In genomic region chr17:65771951-65772934, GRCm38 (mm10) we compare ENCODE assay signal across 8 mouse cellular contexts. TPM values are rescaled to one million over a fixed set of nuclear protein-coding genes. Genes with fewer than 3 reads are reported as not detected.
DNase-seq lines count a peak whose midpoint lies in the region; ATAC-seq and TF ChIP-seq lines count a peak whose summit lies in the region.

Rab31 (minus strand) TSS chr17:65772752.

- H3K36me3 ChIP-seq in embryonic facial prominence, embryonic 13.5 days = no peaks in the 10 kb centered on the region
- H3K36me3 ChIP-seq in intestine, postnatal 0 days (ENCODE audit: control insufficient read depth, insufficient read depth) = no peaks in the 10 kb centered on the region

- H3K9ac ChIP-seq in embryonic facial prominence, embryonic 13.5 days = peak within 1 kb of the TSS; percentile 87
- H3K9ac ChIP-seq in intestine, postnatal 0 days (ENCODE audit: low read depth, low read length) = peak within 1 kb of the TSS; percentile 80

- no peaks in the 10 kb centered on the region for H3K27me3 ChIP-seq in embryonic facial prominence, embryonic 13.5 days
- no peaks in the 10 kb centered on the region for H3K27me3 ChIP-seq in intestine, postnatal 0 days (replicated peaks; ENCODE audit: control insufficient read depth, insufficient read depth, low read length)

- ATAC-seq in embryonic facial prominence, embryonic 13.5 days (ENCODE audit: insufficient number of reproducible peaks, insufficient read depth, low FRiP score, low TSS enrichment, low read depth) = peak; percentile 74
- peak; percentile 34; the same call in 1 of the 2 replicates for ATAC-seq in intestine, postnatal 0 days

- no peak for TF ChIP-seq CTCF in intestine, postnatal 0 days (IDR thresholded peaks at IDR 0.05; ENCODE audit: low read depth)

- H3K9me3 ChIP-seq in embryonic facial prominence, embryonic 13.5 days = no peaks in the 10 kb centered on the region
- H3K9me3 ChIP-seq in intestine, postnatal 0 days (ENCODE audit: control insufficient read depth) = no peaks in the 10 kb centered on the region

- peak within 1 kb of the TSS; percentile 85 for H3K4me2 ChIP-seq in embryonic facial prominence, embryonic 13.5 days
- peak within 1 kb of the TSS; percentile 98 for H3K4me2 ChIP-seq in intestine, postnatal 0 days (replicated peaks; ENCODE audit: low read depth)

- H3K27ac ChIP-seq in embryonic facial prominence, embryonic 13.5 days = peak within 1 kb of the TSS; percentile 36
- peak within 1 kb of the TSS; percentile 89 for H3K27ac ChIP-seq in intestine, postnatal 0 days (ENCODE audit: low read depth, low read length)

- intact Hi-C loops in left cerebral cortex, postnatal 4 days (cut with DNase I) = loop anchor here (2.0 to 10.0 kb wide), 2 partner anchors 53 to 157 kb away; partner anchors contain the start of gene Vapa

- peak within 1 kb of the TSS; percentile 79 for H3K4me3 ChIP-seq in embryonic facial prominence, embryonic 13.5 days
- peak within 1 kb of the TSS; percentile 68 for H3K4me3 ChIP-seq in intestine, postnatal 0 days (ENCODE audit: low read depth, low read length)

- DNase-seq in thymus, postnatal 0 days (ENCODE audit: low spot score) = peak; percentile 7
- DNase-seq in thymus, postnatal 14 days = no peak
- DNase-seq in heart, adult 11 months = peak; percentile 99
- DNase-seq in left cerebral cortex, postnatal 4 days = peak; percentile 76
- peak; percentile 63 for DNase-seq in mesoderm, embryonic 11.5 days (ENCODE audit: low read depth, low spot score)
- peak; percentile 71 for DNase-seq in right cerebral cortex, postnatal 4 days

- WGBS in embryonic facial prominence, embryonic 13.5 days = under 1% methylated on average over 70 of the region's 75 CpGs
- WGBS in intestine, postnatal 0 days = 2% methylated on average over 61 of the region's 75 CpGs

- peaks cover 36% of the 10 kb centered on the region for H3K4me1 ChIP-seq in embryonic facial prominence, embryonic 13.5 days
- 0 out of 2 replicates have a peak, but pooled peaks cover 2% of the 10 kb centered on the region for H3K4me1 ChIP-seq in intestine, postnatal 0 days (replicated peaks; ENCODE audit: control insufficient read depth, insufficient read depth, low read length)

RNA-seq across cellular contexts. Expression of gene Rab31, which starts in this region (rescaled TPM):
- 5.7 and 6.0 TPM in 2 replicates for polyA plus RNA-seq in thymus, postnatal 0 days (2015; fragmentation: Nextera tagmentation; extraction: Ambion mirVana)
- 59.8 and 61.2 TPM in 2 replicates for polyA plus RNA-seq in embryonic facial prominence, embryonic 13.5 days (2015; fragmentation: Nextera tagmentation; extraction: Ambion mirVana)
- polyA plus RNA-seq in intestine, postnatal 0 days (2015; fragmentation: Nextera tagmentation; extraction: Ambion mirVana) = 28.0 and 30.5 TPM in 2 replicates
- total RNA-seq in left cerebral cortex, postnatal 4 days (2021) = 10 to 100 TPM; 83.1 to 96.3 TPM
